Mouse (Mus musculus) midbrain, embryonic 10.5 days (tissue): ENCODE measurements around the gene Serpina3n. TPM values are rescaled to one million over a fixed set of nuclear protein-coding genes. Genes with fewer than 3 reads are reported as not detected.
"Not testable (repeated sequence)": the region's sequence is repeated elsewhere in the genome, so short reads cannot be mapped to it uniquely, and the experiment has no call there.

Source experiments
- DNase-seq: peaks from one replicate; pipeline ENCODE4 v3.0.0-alpha.2; 2017; ENCODE audit warnings: low spot score
- H3K27ac ChIP-seq: fragments of 300-500 bp; sonication (generic); replicated peaks from 2 replicates; pipeline ENCODE4 v1.5.1; 2016; ENCODE audit warnings: mild to moderate bottlenecking
- H3K27me3 ChIP-seq: fragments of 300-500 bp; sonication (generic); 2 replicates; pipeline ENCODE4 v1.6.1; 2016; ENCODE audit warnings: low read depth, mild to moderate bottlenecking; ENCODE audit not compliant: poor library complexity, severe bottlenecking
- H3K36me3 ChIP-seq: fragments of 300-500 bp; sonication (generic); 2 replicates; pipeline ENCODE4 v1.6.1; 2016; ENCODE audit warnings: mild to moderate bottlenecking, moderate library complexity
- H3K4me1 ChIP-seq: fragments of 300-500 bp; sonication (generic); 2 replicates; pipeline ENCODE4 v1.6.1; 2016
- H3K4me3 ChIP-seq: fragments of 300-500 bp; sonication (generic); 2 replicates; pipeline ENCODE4 v1.5.1; 2016; ENCODE audit warnings: mild to moderate bottlenecking, moderate library complexity
- H3K9me3 ChIP-seq: fragments of 300-500 bp; sonication (generic); replicated peaks from 2 replicates; pipeline ENCODE4 v1.6.1; 2016; ENCODE audit warnings: mild to moderate bottlenecking
- WGBS: fragments of 180-500 bp; shearing (Covaris S2); methylation state at CpG from one replicate; pipeline ENCODE4 v1.1.7; 2016; 5-methylcytosine and 5-hydroxymethylcytosine counted together
- polyA plus RNA-seq: library from polyadenylated mRNA; unstranded; fragments of >200 nt; fragmentation: Nextera tagmentation; extraction: Ambion mirVana; gene quantifications from 2 replicates; pipeline ENCODE4 v1.2.1, GENCODE M21; 2016

The Serpina3n gene
- polyA plus RNA-seq, 1 experiment from 2014 or later, result not detected

DNA sequence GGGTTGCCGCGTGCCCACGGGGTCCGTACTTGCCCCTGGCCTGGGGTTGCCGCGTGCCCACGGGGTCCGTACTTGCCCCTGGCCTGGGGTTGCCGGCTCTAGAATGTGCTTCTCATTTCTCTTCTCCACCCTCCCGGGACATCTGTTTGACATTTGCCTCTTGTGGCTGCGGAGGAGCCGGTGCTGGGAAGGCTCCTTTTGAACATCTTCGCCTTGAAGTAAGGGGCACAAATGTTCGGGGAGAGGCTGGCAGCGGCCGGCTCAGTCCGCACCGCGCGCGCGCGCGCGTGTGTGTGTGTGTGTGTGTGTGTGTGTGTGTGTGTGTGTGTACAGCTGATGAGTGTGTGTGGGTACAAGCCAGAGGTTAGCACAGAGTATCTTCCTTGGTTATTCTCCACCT is 40.5 kb downstream of the Serpina3n start:
- not testable (repeated sequence) for H3K27ac ChIP-seq, H3K4me1 ChIP-seq, H3K4me3 ChIP-seq, DNase-seq, H3K9me3 ChIP-seq, H3K36me3 ChIP-seq, H3K27me3 ChIP-seq
- 76% methylated on average over 25 of the region's 25 CpGs for WGBS

DNA sequence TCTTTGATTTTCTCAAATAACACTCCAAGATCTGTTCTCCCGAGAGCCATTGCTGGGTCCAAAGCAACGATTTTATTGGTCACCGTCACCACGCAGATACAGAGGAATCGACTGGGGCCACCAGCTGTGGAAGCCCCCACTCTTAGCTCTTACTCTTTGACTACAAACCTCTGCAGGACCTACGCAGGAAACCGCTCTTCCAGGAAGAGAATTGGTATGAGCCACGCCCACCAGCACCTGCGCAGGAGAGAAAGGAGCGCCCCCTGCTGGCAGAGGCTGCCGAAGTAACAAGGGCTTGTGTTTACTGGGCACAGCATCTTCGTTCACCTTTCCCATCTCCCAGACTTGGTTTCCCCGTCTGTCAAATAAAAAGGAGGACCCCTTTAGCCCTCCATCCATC is 41.6 kb downstream of the Serpina3n start:
- H3K36me3 ChIP-seq, result no peaks in the 10 kb centered on the region
- 33% methylated on average over 13 of the region's 13 CpGs for WGBS
- H3K4me3 ChIP-seq, result no peak overlapping the region
- H3K4me1 ChIP-seq, result no peaks in the 10 kb centered on the region
- H3K27me3 ChIP-seq, result peaks cover 6% of the 10 kb centered on the region; the same call in 1 of the 2 replicates
- peak; percentile 52 for DNase-seq
- no peaks in the 10 kb centered on the region for H3K9me3 ChIP-seq
- no peak overlapping the region for H3K27ac ChIP-seq

DNA sequence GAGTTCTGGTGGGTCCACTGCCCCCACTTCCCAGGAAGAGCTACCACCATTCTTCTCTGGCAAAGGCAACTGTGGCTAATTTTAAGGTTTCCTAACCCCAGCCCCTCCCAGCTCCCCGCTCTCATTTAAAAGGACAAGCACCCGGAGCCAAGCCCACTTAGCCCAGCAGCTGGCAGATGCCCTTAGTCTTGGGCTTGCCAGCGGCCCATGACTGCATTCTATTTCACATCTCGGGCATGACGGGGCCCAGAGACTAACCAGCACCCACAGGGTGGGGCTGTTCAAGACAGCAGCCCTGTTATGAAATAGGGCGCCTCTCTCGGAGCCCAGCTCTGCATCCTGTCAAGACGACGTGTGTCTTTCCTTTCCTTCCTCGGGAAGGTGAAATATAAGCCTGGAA is 43.7 kb downstream of the Serpina3n start:
- Histone ChIP-seq H3K9me3 (no peaks in the 10 kb centered on the region), H3K27ac (no peak overlapping the region), H3K36me3 (no peaks in the 10 kb centered on the region), H3K4me1 (no peaks in the 10 kb centered on the region), H3K27me3 (no peaks in the 10 kb centered on the region), H3K4me3 (no peak overlapping the region)
- 86% methylated on average over 10 of the region's 10 CpGs for WGBS
- DNase-seq, result no peak

DNA sequence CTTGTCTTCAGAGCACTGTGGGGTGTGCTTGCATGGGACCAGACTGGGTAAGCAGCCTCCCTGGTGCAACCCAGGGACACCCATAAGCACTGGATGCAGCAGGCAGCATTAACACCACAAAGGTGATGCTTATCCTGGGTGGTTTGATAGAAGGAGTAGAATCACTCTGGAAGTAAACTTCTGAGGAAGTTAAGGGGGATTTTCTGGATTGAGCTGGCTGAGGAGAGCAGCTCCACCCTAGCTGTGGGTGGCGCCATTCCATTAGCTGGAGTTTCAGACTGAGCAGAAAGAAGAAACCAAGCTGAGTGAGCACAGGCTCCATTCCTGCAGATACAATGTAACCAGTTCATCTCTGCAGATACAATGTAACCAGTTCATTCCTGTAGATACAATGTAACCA is 46.5 kb downstream of the Serpina3n start:
- H3K27me3 ChIP-seq, result peaks cover 8% of the 10 kb centered on the region; the same call in 1 of the 2 replicates
- no peaks in the 10 kb centered on the region for H3K4me1 ChIP-seq
- 50% methylated on average over 1 of the region's 1 CpGs for WGBS
- no peaks in the 10 kb centered on the region for H3K9me3 ChIP-seq
- no peak overlapping the region for H3K4me3 ChIP-seq
- DNase-seq, result no peak
- no peak overlapping the region for H3K27ac ChIP-seq
- H3K36me3 ChIP-seq, result no peaks in the 10 kb centered on the region

DNA sequence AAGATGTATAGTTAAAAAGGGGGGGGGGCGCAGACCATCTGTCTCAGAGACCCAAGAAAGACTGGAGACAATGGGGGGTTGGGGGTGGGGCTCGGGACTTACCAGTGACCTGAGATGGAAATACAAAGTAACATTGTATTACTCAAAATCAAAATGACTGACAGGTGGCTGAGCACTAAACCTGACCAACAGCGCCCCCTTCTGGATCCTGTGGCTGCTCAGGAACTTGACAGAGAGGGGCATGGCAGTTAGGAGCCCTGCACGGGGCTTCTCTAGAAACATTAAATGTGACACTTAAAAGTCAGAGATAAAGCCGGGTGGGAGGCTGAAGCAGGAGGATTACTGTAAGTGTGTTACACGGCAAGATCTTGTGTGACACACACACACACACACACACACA is 52.8 kb downstream of the Serpina3n start:
- DNase-seq, result no peak
- H3K9me3 ChIP-seq, result no peaks in the 10 kb centered on the region
- H3K27me3 ChIP-seq, result peaks cover 58% of the 10 kb centered on the region
- H3K4me1 ChIP-seq, result peaks cover 7% of the 10 kb centered on the region
- 60% methylated on average over 6 of the region's 6 CpGs for WGBS
- H3K27ac ChIP-seq, result no peak overlapping the region
- H3K4me3 ChIP-seq, result no peak overlapping the region
- no peaks in the 10 kb centered on the region for H3K36me3 ChIP-seq

DNA sequence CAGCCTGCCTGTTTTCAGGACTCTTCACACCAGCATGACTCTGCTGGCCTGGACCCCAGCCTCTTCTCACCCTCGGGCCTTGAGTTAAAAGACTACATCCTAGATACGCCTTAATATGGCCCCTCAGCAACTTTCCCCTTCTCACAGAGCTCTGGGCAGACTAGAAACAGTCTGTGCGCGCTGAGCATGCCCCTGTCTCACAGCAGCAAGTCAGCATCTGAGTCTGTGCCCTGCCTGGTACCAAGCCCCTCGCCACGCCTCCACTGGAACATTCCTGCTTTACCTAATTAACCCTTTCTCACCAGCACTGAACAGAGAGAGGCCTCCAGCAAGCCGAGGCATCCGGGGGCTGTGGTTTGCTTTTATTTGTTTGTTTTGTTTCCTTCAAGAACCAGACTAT is 54.8 kb downstream of the Serpina3n start:
- Histone ChIP-seq H3K27me3 (peaks cover 78% of the 10 kb centered on the region), H3K4me3 (no peak overlapping the region), H3K27ac (no peak overlapping the region), H3K4me1 (peaks cover 17% of the 10 kb centered on the region), H3K36me3 (no peaks in the 10 kb centered on the region), H3K9me3 (no peaks in the 10 kb centered on the region)
- DNase-seq, result no peak
- WGBS, result 33% methylated on average over 8 of the region's 8 CpGs

Other genes starting within 250 kb of the Serpina3n start
- gene Serpina3f, start 192.2 kb upstream of the Serpina3n start, polyA plus RNA-seq, result 0.27 and 0.30 TPM in 2 replicates
- gene Serpina3g, start 170.5 kb upstream of the Serpina3n start, polyA plus RNA-seq, result 0.25 TPM in 1 of 2 replicates, not detected in the other
- not detected in 2 replicates for gene Serpina3i, start 143.6 kb upstream of the Serpina3n start, polyA plus RNA-seq
- not detected in 2 replicates for gene Serpina3j, start 92.2 kb upstream of the Serpina3n start, polyA plus RNA-seq
- gene Serpina3k, start 68.2 kb upstream of the Serpina3n start, polyA plus RNA-seq, result not detected in 2 replicates
- not detected in 2 replicates for gene Serpina3m, start 68.2 kb upstream of the Serpina3n start, polyA plus RNA-seq
- 0.24 and 0.27 TPM in 2 replicates for gene Gsc, start 66.6 kb downstream of the Serpina3n start, polyA plus RNA-seq